Mouse (Mus musculus) left cerebral cortex, adult 9 months (tissue): ENCODE results near the gene Plxna2.

Experiments
- DNase-seq, 2 experiments: peaks; one replicate each; pipeline ENCODE4 v3.0.0; 2022; ENCODE audit warnings: low spot score in 2 of 2

Gene Plxna2

DNA sequence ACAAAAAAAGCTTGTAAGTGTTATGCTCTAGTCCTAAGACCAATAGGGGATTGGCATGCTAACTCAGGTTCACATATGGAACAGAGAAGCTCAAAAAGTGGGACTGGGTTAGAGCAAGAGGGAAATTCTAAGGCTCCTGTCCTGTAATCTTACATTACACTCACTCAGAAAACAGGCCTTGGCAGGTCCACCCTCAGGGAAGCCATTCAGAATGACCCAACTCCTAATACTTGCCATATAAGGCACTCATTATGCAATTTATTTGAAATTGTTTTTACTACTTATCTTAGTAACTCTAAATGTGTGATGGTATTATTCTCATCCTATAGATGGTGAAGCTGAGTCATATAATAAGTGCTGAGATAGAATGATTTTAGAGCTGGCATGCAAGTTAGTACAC, 146.9 kb downstream of the Plxna2 start:
- DNase-seq: no peak

GRCm38 (mm10) chr1:194768799-194769198, 150.8 kb downstream of the Plxna2 start:
- no peak for DNase-seq

DNA sequence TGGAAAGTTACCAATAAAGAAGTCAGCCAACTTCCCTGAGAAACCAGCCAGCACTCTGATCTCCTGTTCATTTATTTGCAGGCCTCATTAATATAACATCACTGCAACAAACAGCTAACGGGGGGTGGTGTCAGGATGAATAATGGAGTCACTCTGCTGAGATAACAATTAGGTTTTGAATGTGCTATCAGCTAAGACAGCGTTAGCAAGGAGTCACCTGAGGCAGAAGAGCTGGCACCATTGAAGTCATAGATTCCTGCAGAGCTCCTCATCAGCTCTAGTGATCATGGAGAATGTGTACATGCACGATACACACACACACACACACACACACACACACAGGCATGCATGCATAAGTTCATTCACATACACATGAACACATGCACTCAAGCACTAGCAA, 154.0 kb downstream of the Plxna2 start:
- no peak for DNase-seq

- no peak for DNase-seq
Observed at GRCm38 (mm10) chr1:194773899-194774298, 155.9 kb downstream of the Plxna2 start.

GRCm38 (mm10) chr1:194774350-194774749, 156.3 kb downstream of the Plxna2 start:
- DNase-seq: no peak

- no peak for DNase-seq
Observed at GRCm38 (mm10) chr1:194774754-194775153, 156.7 kb downstream of the Plxna2 start.

GRCm38 (mm10) chr1:194775656-194776374, 157.8 kb downstream of the Plxna2 start:
- DNase-seq: no peak

GRCm38 (mm10) chr1:194776510-194777244, 158.7 kb downstream of the Plxna2 start:
- DNase-seq: no peak

GRCm38 (mm10) chr1:194777608-194778007, 159.6 kb downstream of the Plxna2 start:
- peak; percentile 19 to 27 for DNase-seq

DNA sequence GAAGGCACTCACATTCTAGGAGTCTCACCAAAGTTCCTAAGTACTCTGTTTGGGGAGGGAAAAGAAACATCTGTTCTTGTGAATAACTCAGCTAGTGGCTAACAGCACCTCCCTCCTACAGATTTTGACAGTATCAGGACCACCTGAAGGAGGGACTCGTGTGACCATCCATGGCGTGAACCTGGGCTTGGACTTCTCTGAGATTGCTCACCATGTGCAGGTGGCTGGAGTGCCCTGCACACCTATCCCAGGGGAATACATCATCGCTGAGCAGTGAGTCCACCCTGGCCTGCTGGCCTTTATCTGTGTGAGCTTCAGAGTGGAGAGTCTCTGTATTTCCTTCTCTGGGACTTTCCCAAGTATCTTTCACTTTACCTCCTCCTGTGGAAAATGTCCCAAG, 162.4 kb downstream of the Plxna2 start:
- no peak for DNase-seq

DNA sequence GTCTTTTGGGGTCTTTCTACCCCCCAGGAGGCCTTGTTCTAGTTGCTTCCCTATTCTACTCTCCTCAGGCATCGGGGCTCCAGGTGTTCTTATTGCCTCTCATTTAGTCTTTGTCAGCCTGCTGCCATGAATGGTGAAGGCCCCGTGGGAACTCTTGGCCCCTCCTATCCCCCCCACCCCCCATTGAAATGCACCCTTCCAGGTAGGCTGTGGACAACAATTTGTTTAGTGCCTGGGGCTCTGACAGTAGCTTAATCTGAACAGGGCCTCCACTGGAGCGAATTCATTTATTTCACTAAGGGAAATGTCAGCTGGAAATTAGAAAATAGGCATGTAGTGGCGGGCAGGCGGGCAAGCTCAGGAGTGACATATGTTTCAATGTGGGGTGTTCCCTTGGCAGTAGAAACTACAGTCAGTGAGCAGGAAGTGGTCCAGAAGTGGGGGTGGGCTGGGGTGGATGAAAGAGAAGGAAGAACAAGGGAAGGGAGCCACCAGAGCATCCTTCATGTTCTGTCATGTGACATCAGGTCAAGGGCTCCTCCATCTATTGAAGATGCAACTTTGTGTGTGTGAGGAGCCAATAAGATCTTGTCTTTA, 162.9 kb downstream of the Plxna2 start:
- no peak for DNase-seq

GRCm38 (mm10) chr1:194781556-194781955, 163.5 kb downstream of the Plxna2 start:
- DNase-seq: no peak

DNA sequence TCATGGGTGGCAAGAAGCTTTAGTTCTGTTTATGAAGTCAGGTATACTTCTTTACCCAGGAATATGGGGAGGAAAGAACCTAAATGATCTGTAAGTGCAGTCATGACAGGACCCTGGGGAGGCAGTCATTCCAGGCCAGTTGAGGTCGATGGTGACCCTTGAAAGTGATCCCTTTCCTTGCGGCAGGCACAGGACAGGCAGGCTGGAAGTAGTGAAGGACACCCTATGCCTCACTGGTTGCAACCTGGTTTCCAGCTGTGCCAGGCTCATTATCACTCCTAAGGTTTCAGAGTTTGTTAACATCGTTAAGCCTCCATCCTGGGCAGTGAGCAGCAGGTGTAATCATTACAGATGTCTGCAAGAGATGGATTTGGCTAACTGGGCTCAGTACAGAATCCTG, 164.3 kb downstream of the Plxna2 start:
- DNase-seq: no peak

GRCm38 (mm10) chr1:194787626-194788025, 169.6 kb downstream of the Plxna2 start:
- DNase-seq: no peak

DNA sequence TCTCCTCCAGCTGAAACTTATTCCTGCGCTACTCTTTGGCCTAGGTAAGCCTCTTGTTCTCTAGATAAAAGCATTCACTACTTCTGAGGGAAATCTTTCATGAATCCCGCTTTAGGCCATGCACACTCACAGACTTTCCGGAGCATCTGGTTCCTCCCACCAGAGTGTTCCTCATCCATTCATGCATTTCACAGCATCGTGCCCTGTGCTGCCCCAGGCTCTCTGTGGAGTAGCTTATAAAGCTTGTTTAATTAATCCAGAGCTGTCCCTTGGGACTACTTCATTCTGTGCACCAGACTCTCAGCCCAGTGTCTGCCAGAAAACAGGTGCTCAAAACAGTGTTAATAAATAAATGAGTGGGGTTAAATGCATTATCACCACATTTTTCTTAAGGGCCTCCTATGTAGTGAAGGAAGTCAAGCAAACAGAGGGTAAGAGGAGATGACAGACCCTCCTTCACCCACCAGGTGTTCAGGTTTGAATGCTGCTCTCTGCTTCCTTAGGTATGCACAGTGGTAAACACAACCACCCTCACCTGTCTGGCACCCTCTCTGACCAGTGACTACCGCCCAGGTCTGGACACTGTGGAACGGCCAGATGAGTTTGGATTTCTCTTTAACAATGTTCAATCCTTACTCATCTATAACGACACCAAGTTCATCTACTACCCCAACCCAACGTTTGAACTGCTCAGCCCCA, 175.4 kb downstream of the Plxna2 start:
- no peak for DNase-seq

- DNase-seq: peak in 1 of 2 experiments; percentile 31
Observed at GRCm38 (mm10) chr1:194795316-194795715, 177.3 kb downstream of the Plxna2 start.

- no peak for DNase-seq
Observed at GRCm38 (mm10) chr1:194797843-194798242, 179.8 kb downstream of the Plxna2 start.

- DNase-seq: no peak
Observed at GRCm38 (mm10) chr1:194798511-194798910, 180.5 kb downstream of the Plxna2 start.

DNA sequence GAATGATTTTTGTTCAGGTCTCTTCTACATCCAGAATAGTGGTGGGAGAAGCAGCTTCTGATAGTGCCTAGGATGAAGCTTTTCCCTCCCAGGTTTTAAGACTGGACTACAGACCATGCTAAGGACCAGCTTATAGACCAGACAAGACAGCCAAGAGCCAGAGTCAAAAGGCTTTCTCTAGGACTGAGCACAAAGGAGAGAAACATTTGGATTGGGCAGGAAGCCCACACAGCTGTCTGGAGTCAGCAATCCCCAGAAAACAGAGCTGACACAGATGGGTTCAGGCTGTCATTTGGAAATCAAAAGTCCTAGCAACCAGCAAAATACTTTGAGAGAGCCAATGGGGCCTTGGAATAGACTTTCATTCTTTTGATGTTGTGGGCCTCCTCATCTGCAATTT, 190.2 kb downstream of the Plxna2 start:
- DNase-seq: no peak

GRCm38 (mm10) chr1:194808681-194809080, 190.7 kb downstream of the Plxna2 start:
- DNase-seq: no peak

DNA sequence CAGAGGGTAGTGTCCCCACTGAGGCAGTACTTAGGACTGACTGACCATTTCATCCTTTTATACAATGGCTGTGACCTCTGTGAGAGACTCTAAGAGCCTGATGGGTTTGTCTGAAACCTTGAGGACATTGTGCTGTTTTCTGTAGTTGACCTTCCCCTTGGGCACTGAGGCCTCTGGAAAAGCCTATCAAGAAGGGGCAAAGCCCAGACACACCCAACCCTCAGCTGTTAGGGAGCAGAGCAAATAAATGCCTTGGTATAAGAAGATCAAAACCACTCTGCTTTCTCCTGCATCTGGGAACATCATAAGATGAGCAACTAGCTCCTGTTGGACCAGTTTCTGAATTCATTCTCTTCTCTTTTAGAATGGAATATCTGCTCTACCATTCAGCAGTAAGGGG, 191.6 kb downstream of the Plxna2 start:
- no peak for DNase-seq

DNA sequence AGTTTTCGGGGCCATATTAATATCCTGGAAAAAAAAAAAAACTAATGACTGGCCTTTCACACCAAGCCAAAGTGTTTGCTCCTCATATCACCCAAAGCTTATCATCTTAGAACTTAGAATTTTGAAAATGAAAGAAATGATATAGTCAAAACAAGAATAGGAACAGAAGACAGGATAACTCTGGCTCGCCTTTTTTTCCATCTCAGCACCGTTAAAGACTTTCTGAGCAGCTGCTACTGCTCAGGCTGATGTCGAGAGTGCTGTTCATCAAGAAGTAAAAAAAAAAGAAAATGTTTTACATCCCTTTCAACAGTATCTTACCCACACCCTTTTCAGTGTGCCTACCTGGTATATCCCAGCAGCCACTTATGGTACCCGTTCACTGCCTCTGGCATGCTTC, 196.2 kb downstream of the Plxna2 start:
- no peak for DNase-seq
